Mouse (Mus musculus) hindbrain, embryonic 12.5 days (tissue): ENCODE results near the gene Ntrk3. TPM values are rescaled to one million over a fixed set of nuclear protein-coding genes. Genes with fewer than 3 reads are reported as not detected.

Experiments used
- ATAC-seq: fragments of 200-750 bp; cut with Nextera tagmentation; 2 replicates; pipeline ENCODE4 v1.8.0; 2017; ENCODE audit warnings: moderate TSS enrichment; ENCODE audit not compliant: low FRiP score
- H3K27ac ChIP-seq: fragments of 300-500 bp; sonication (generic); 2 replicates; pipeline ENCODE4 v1.5.1; 2016; ENCODE audit warnings: mild to moderate bottlenecking
- H3K27me3 ChIP-seq: fragments of 300-500 bp; sonication (generic); 2 replicates; pipeline ENCODE4 v1.6.1; 2016; ENCODE audit warnings: mild to moderate bottlenecking
- H3K36me3 ChIP-seq: fragments of 300-500 bp; sonication (generic); 2 replicates; pipeline ENCODE4 v1.6.1; 2016; ENCODE audit warnings: mild to moderate bottlenecking
- H3K4me1 ChIP-seq: fragments of 300-500 bp; sonication (generic); 2 replicates; pipeline ENCODE4 v1.6.1; 2016
- H3K4me2 ChIP-seq: fragments of 300-500 bp; sonication (generic); replicated peaks from 2 replicates; pipeline ENCODE4 v1.6.1; 2016; ENCODE audit warnings: mild to moderate bottlenecking
- H3K4me3 ChIP-seq: fragments of 300-500 bp; sonication (generic); 2 replicates; pipeline ENCODE4 v1.5.1; 2016; ENCODE audit warnings: mild to moderate bottlenecking
- H3K9ac ChIP-seq: fragments of 300-500 bp; sonication (generic); 2 replicates; pipeline ENCODE4 v1.6.1; 2016; ENCODE audit warnings: mild to moderate bottlenecking, moderate library complexity
- H3K9me3 ChIP-seq: fragments of 300-500 bp; sonication (generic); replicated peaks from 2 replicates; pipeline ENCODE4 v1.6.1; 2016; ENCODE audit warnings: mild to moderate bottlenecking
- WGBS: fragments of 180-500 bp; shearing (Covaris S2); methylation state at CpG from one replicate; pipeline ENCODE4 v1.1.7; 2016; 5-methylcytosine and 5-hydroxymethylcytosine counted together
- polyA plus RNA-seq: library from polyadenylated mRNA; unstranded; fragments of >200 nt; fragmentation: Nextera tagmentation; extraction: Ambion mirVana; gene quantifications from 2 replicates; pipeline ENCODE4 v1.2.1, GENCODE M21; 2016

Gene Ntrk3
- polyA plus RNA-seq, 1 experiment from 2014 or later: 9.9 TPM

GRCm38 (mm10) chr7:78569255-78569618 is 168.6 kb downstream of the Ntrk3 start:
- no peaks in the 10 kb centered on the region for H3K9me3 ChIP-seq
- ATAC-seq: no peak

GRCm38 (mm10) chr7:78568411-78569254 is 169.2 kb downstream of the Ntrk3 start:
- H3K36me3 ChIP-seq: no peaks in the 10 kb centered on the region
- H3K4me1 ChIP-seq: peaks cover 8% of the 10 kb centered on the region
- peak; percentile 56 for ATAC-seq
- 0 out of 2 replicates have a peak overlapping the region, but pooled peaks have one; percentile 35 for H3K9ac ChIP-seq
- peak overlapping the region; percentile 38 for H3K4me2 ChIP-seq
- H3K4me3 ChIP-seq: peak overlapping the region; percentile 10; the same call in 1 of the 2 replicates
- WGBS: 16% methylated on average over 16 of the region's 16 CpGs
- H3K9me3 ChIP-seq: no peaks in the 10 kb centered on the region
- no peaks in the 10 kb centered on the region; the same call in 1 of the 2 replicates for H3K27me3 ChIP-seq
- no peak overlapping the region for H3K27ac ChIP-seq

More at GRCm38 (mm10) chr7:78569255-78569618, 168.6 kb downstream of the Ntrk3 start:
- Histone ChIP-seq H3K9ac (0 out of 2 replicates have a peak overlapping the region, but pooled peaks have one; percentile 35), H3K4me1 (peaks cover 8% of the 10 kb centered on the region), H3K27me3 (no peaks in the 10 kb centered on the region; the same call in 1 of the 2 replicates), H3K4me2 (peak overlapping the region; percentile 38), H3K4me3 (peak overlapping the region; percentile 10; the same call in 1 of the 2 replicates), H3K36me3 (no peaks in the 10 kb centered on the region), H3K27ac (no peak overlapping the region)
- WGBS: 6% methylated on average over 5 of the region's 5 CpGs

DNA sequence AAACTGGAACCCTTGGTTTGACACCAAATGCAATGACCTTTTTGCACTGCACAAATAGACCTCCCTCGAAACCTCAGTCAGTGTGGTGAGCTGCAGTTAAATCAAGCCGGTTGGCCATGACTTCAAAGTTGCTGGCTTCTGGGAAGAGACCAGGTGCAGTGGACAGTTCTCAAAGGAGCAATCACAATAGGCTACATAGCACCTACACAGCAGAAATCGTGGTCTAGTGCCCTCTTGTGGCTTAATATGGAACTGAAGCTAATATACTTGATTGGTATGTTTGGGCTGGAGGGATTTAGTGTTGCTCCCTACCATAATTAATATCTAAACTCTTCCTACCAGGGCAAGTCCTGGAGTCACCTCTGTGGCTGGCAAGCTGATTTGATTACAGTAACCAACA is 171.2 kb downstream of the Ntrk3 start:
- H3K4me2 ChIP-seq: no peak overlapping the region
- H3K9me3 ChIP-seq: no peaks in the 10 kb centered on the region
- WGBS: 52% methylated on average over 3 of the region's 3 CpGs
- H3K9ac ChIP-seq: no peak overlapping the region
- no peak for ATAC-seq
- H3K4me3 ChIP-seq: no peak overlapping the region
- H3K36me3 ChIP-seq: no peaks in the 10 kb centered on the region
- no peaks in the 10 kb centered on the region; the same call in 1 of the 2 replicates for H3K27me3 ChIP-seq
- H3K4me1 ChIP-seq: peaks cover 8% of the 10 kb centered on the region
- H3K27ac ChIP-seq: no peak overlapping the region

DNA sequence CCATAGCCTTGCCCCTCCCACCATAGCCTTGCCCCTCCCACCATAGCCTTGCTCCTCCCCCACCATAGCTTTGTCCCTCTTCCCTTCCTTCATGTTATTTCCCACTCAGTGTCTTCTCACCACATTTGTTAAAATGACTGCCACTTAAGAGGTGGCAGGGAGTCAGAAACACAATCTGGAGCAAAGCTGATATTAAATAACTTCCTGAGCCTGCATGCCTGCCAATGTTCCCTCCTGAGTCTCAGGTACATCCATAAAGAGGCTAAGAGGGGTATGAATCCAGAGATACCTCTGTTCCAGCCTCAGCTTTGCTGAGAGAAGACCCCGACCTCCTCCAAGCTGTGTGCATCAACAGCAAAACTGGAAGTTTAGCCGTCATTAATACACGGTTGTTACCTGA is 172.4 kb downstream of the Ntrk3 start:
- ATAC-seq: no peak
- Histone ChIP-seq H3K9ac (no peak overlapping the region), H3K4me1 (peaks cover 8% of the 10 kb centered on the region), H3K36me3 (no peaks in the 10 kb centered on the region), H3K4me2 (no peak overlapping the region), H3K27ac (no peak overlapping the region), H3K9me3 (no peaks in the 10 kb centered on the region), H3K4me3 (no peak overlapping the region), H3K27me3 (no peaks in the 10 kb centered on the region; the same call in 1 of the 2 replicates)
- WGBS: 95% methylated on average over 3 of the region's 3 CpGs

DNA sequence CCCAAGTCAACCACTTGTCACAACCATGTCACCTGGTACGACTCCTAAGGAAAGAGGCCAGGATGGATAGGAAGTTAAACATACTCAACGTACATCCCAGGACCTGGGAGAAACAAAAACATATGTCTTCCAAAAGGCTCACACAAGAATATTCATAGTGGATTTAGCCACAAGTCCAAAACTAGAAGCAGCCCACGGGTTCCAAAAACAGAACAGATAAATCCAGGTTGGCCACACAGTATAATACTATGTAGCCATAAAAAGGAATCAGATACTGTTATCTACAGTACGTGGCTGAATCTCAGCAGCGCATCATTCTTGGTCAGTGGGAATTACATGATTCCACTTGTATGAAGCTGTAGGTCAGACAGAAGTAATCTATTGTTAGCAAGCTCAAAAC is 179.3 kb downstream of the Ntrk3 start:
- H3K9me3 ChIP-seq: no peaks in the 10 kb centered on the region
- no peak for ATAC-seq
- whole genome bisulfite sequencing: 88% methylated on average over 5 of the region's 5 CpGs
- no peak overlapping the region for H3K4me3 ChIP-seq
- no peak overlapping the region for H3K27ac ChIP-seq
- no peak overlapping the region for H3K9ac ChIP-seq
- H3K27me3 ChIP-seq: no peaks in the 10 kb centered on the region
- H3K4me1 ChIP-seq: no peaks in the 10 kb centered on the region
- no peak overlapping the region for H3K4me2 ChIP-seq
- H3K36me3 ChIP-seq: no peaks in the 10 kb centered on the region

GRCm38 (mm10) chr7:78555532-78555931 is 182.3 kb downstream of the Ntrk3 start:
- no peaks in the 10 kb centered on the region for H3K27me3 ChIP-seq
- H3K4me3 ChIP-seq: no peak overlapping the region
- no peaks in the 10 kb centered on the region for H3K36me3 ChIP-seq
- H3K4me2 ChIP-seq: no peak overlapping the region
- no peaks in the 10 kb centered on the region for H3K9me3 ChIP-seq
- no peak for ATAC-seq
- no peak overlapping the region for H3K27ac ChIP-seq
- no peaks in the 10 kb centered on the region for H3K4me1 ChIP-seq
- H3K9ac ChIP-seq: no peak overlapping the region
- WGBS: 77% methylated on average over 5 of the region's 5 CpGs

DNA sequence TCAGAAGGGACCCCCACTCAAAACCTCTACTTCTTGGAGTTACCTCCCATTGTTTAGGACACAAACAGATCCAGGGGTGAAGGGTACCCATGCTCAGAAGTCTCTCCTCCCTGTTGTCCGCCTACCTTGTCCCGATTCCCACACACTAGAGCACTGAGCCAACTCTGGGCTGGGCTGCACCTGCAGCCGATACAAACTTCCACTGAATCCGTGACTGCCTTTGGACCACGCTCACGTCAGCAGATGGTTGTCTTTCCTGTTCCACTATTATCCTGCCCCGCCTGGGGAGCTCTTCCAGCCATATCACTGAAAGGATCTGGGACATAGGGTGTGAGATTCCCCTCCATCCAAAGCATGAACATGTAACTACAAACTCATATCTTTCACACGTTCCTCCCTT is 188.4 kb downstream of the Ntrk3 start:
- Histone ChIP-seq H3K4me1 (peaks cover 6% of the 10 kb centered on the region; the same call in 1 of the 2 replicates), H3K4me2 (no peak overlapping the region), H3K27me3 (no peaks in the 10 kb centered on the region), H3K9ac (no peak overlapping the region), H3K36me3 (no peaks in the 10 kb centered on the region), H3K27ac (no peak overlapping the region), H3K4me3 (no peak overlapping the region), H3K9me3 (no peaks in the 10 kb centered on the region)
- 94% methylated on average over 8 of the region's 8 CpGs for WGBS
- ATAC-seq: no peak

DNA sequence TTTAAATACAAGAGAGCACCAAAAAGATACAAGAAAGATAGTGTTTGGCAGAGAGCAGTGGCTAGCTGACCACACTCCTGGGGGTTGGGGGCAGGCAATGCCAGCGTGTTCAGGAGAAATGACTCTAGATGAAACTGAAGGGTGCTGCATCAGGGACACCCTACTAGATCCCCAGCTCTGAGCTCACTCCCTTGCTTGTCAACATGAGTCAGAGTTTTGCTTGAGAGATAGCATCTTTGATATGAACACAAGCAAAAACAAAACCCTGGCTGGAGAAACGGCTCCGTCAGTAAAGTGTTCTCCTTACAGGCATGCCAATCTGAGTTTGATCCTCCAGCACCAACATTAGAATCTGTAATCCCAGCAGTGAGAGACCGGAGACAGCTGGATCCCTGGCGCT is 189.1 kb downstream of the Ntrk3 start:
- WGBS: 88% methylated on average over 5 of the region's 5 CpGs
- no peak overlapping the region for H3K4me2 ChIP-seq
- H3K36me3 ChIP-seq: no peaks in the 10 kb centered on the region
- H3K4me1 ChIP-seq: peaks cover 6% of the 10 kb centered on the region; the same call in 1 of the 2 replicates
- no peak for ATAC-seq
- no peaks in the 10 kb centered on the region for H3K27me3 ChIP-seq
- H3K9ac ChIP-seq: no peak overlapping the region
- no peak overlapping the region for H3K27ac ChIP-seq
- no peak overlapping the region for H3K4me3 ChIP-seq
- no peaks in the 10 kb centered on the region for H3K9me3 ChIP-seq

DNA sequence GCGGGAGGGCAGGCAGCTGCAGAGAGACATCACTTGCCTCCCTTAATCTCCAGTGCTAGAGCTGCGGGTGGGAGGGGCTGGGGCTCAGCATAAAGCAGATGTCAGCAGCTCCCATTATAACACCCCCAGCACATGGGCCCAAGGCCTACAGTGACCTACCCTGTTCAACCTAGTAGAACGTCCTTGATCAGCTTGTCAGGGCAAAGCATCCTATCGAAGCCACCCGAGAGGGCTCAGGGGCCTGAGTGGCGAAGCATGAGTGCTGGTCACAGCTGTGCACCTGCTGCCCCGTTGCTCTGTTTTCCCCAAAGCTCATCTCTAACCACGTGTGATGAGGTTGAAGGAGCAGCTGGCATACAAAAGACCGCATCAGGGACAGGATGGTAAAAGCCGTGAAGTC is 191.3 kb downstream of the Ntrk3 start:
- WGBS: 60% methylated on average over 10 of the region's 10 CpGs
- no peak overlapping the region for H3K4me2 ChIP-seq
- peak; percentile 77 for ATAC-seq
- H3K4me1 ChIP-seq: peaks cover 12% of the 10 kb centered on the region
- H3K4me3 ChIP-seq: no peak overlapping the region
- H3K36me3 ChIP-seq: no peaks in the 10 kb centered on the region
- H3K9ac ChIP-seq: no peak overlapping the region
- H3K27ac ChIP-seq: peak overlapping the region; percentile 30; the same call in 1 of the 2 replicates
- no peaks in the 10 kb centered on the region for H3K27me3 ChIP-seq
- H3K9me3 ChIP-seq: no peaks in the 10 kb centered on the region

DNA sequence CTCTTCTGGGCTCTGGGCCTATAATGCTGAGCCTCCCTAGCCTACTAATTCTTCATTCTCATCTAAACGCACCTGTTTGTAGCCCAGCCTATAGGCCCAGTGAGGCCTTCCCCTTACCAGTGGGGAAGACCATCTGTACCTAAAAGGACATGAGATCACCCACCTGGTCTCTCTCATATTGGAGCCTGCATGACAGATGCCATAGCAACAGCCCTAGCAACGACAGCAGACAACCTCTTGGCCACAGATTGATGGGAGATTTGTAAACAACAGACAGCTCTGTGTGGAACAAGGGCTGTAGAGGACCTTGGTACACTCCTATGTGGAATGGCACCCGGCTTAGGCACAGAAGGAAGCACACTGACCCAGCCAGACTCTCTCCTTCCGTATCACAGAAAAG is 195.3 kb downstream of the Ntrk3 start:
- Histone ChIP-seq H3K4me2 (no peak overlapping the region), H3K27me3 (no peaks in the 10 kb centered on the region), H3K9ac (no peak overlapping the region), H3K9me3 (no peaks in the 10 kb centered on the region), H3K27ac (no peak overlapping the region), H3K4me3 (no peak overlapping the region), H3K36me3 (no peaks in the 10 kb centered on the region), H3K4me1 (peaks cover 12% of the 10 kb centered on the region)
- 70% methylated on average over 4 of the region's 4 CpGs for WGBS
- no peak for ATAC-seq

GRCm38 (mm10) chr7:78530286-78530685 is 207.5 kb downstream of the Ntrk3 start:
- no peak overlapping the region for H3K4me3 ChIP-seq
- H3K9ac ChIP-seq: no peak overlapping the region
- no peaks in the 10 kb centered on the region for H3K36me3 ChIP-seq
- no peaks in the 10 kb centered on the region for H3K27me3 ChIP-seq
- H3K9me3 ChIP-seq: no peaks in the 10 kb centered on the region
- peaks cover 5% of the 10 kb centered on the region; the same call in 1 of the 2 replicates for H3K4me1 ChIP-seq
- 38% methylated on average over 6 of the region's 6 CpGs for WGBS
- ATAC-seq: no peak
- H3K4me2 ChIP-seq: no peak overlapping the region
- no peak overlapping the region for H3K27ac ChIP-seq

GRCm38 (mm10) chr7:78528008-78528407 is 209.8 kb downstream of the Ntrk3 start:
- no peak for ATAC-seq
- Histone ChIP-seq H3K4me1 (peaks cover 5% of the 10 kb centered on the region; the same call in 1 of the 2 replicates), H3K9me3 (no peaks in the 10 kb centered on the region), H3K9ac (no peak overlapping the region), H3K27me3 (no peaks in the 10 kb centered on the region), H3K36me3 (no peaks in the 10 kb centered on the region), H3K27ac (no peak overlapping the region), H3K4me3 (no peak overlapping the region), H3K4me2 (no peak overlapping the region)
- 68% methylated on average over 3 of the region's 3 CpGs for WGBS

- Histone ChIP-seq H3K9ac (no peak overlapping the region), H3K4me2 (no peak overlapping the region), H3K4me3 (no peak overlapping the region), H3K4me1 (peaks cover 5% of the 10 kb centered on the region; the same call in 1 of the 2 replicates), H3K27me3 (no peaks in the 10 kb centered on the region), H3K36me3 (no peaks in the 10 kb centered on the region), H3K9me3 (no peaks in the 10 kb centered on the region), H3K27ac (no peak overlapping the region)
- no peak for ATAC-seq
- 49% methylated on average over 4 of the region's 4 CpGs for WGBS
Observed at GRCm38 (mm10) chr7:78527564-78527963, 210.2 kb downstream of the Ntrk3 start.
